Mouse (Mus musculus): ENCODE measurements around the gene Fam120b.

Gene Fam120b

DNA sequence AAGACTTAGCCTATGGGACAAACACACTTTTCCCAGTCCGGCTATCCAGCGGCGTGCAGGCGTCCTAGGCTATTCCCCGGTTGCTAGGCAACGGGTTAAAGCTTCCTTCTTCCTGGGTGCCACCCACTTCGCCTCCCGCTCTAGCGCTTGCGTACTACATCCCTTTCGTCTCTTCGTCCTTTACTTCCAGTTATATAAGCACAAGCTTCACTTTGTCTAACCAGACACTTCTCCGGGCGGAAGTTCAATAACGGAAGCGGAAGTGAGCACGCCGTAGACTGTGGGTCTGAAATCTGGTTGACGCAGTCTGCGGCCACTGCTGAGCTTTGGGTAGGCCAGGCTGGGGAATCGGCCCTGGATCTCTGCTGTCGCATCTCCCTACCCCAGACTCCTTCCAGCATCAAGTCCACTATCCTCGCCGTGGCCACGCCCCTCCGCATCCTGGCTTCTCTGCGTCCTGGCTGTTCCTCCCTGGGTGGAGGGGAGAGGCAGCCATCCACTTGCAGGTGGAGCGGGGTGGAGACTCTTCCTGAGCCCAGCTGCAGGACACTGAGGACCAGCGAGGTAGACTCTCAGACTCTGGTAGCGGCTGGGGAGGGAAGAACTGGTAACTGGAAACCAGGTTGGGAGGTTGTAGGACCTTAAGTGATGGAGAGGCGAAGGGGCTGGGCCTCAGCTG, at the start of gene Fam120b:
TSS of gene Fam120b (plus strand) at position 206 of the 679 bp plus-strand sequence.
- peak; percentile 63 to 86 for DNase-seq (ENCODE audit: low spot score in 2 of 2)

DNA sequence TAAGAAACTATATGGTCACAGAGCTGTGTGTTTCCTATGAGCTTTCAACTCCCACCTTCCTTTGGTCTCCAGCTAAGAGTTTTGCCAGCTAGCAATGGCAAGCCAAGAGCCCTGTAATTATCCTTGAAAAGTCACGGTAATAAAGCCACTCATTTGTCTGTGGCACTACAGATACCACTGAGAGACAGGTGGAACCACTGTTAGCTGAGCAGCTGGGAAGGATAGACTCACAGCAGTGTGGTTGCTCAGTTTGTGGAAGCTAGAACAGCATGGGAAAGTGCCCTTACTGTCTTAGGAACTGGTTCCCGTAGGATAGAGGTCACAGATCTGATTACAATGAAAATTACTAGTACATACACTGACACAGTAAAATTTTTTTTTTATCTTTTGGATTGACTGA, 45.9 kb upstream of the Fam120b start:
- DNase-seq (ENCODE audit: low spot score in 2 of 2) = no peak

DNA sequence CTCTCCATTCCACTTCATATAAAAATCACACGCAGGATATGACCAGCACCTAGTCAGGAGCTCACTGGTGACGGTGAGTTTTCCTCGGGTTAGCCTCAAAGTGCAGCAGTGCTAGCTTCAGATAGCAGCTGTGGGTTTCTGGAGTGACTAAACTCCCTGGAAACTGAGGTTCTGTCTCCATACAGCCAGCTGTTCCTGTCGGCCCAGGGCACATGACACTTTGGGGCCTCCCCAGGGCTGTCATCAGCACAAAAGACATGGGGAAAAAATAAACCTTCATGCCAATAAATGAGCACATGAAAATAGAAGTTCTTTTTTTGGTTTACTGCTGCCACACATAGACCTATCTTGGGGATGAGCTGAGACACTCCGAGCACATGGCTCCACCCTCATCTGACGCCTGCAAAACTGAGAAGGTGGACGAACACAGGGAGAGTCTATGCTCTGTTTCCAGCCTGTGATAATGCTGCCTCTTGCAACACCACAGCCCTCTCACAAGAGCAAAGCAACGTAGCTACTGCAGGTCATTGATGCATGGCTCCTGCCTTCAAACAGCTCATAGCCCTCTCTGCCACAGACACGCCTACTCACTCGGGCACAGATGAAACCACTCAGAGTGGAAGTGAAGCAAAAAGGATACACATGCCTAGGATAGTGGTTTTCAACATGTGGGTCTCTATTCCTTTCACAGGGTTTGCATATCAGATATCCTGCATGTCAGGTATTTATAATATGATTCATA, 43.0 kb upstream of the Fam120b start:
- DNase-seq (ENCODE audit: low spot score in 2 of 2) = no peak

DNA sequence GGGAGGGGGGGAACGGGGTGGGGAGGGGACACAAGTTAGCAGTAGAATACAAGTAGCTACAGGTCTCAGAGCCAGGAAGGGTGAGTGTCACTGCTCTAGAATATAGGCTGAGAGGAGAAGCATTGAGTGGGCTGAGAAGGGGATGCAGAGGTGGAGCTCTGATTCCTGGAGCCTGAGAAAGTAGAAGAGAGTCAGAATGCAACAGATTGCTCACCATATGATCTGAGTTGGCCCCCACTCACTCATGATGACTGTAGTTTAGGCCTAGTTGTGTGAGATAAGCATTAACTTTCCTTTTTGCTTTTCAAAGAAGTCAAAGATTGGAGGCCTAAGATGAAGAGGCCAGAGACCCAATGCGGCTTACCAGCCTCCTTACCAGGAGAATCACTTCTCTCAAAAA, 42.0 kb upstream of the Fam120b start:
- DNase-seq (ENCODE audit: low spot score in 2 of 2) = no peak

DNA sequence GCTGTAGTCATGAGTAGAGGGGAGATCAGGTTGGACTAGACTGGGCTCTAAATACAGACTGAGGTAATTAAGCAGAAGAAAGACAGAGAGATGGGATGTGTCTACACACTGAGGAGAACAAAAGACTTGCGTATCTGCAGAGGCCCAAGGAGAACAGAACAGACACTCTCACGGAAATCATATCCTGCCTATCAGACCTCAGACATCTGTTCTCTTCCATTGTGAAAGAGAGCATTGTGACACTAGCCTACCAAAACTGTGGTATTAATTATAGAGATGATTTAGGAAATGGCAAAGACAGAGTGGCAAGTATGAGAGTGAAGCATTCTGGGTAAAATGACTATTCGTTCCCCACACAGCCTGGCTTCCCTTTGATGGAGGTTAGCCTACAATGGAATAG, 40.9 kb upstream of the Fam120b start:
- no peak for DNase-seq (ENCODE audit: low spot score in 2 of 2)

DNA sequence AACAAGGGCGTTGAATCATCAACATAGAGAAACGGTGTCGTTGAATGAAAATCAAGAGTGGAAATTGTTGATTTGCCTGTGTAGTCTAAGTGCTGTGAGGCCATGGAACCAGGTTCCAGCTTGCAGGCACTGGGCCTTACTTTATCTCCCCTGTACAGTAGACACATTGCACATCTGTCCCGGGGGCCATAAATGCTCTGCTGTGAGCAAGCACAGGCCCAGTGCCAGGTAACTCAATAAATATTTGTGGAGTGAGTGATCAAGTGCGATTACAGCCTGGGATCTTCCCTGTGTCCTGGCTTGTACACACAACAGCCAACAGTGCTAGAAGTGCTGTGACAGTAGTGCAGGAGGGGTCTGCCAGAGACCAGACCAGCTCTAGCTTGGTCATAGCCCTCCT, 39.5 kb upstream of the Fam120b start:
- DNase-seq (ENCODE audit: low spot score in 2 of 2) = peak in 1 of 2 experiments; percentile 36

DNA sequence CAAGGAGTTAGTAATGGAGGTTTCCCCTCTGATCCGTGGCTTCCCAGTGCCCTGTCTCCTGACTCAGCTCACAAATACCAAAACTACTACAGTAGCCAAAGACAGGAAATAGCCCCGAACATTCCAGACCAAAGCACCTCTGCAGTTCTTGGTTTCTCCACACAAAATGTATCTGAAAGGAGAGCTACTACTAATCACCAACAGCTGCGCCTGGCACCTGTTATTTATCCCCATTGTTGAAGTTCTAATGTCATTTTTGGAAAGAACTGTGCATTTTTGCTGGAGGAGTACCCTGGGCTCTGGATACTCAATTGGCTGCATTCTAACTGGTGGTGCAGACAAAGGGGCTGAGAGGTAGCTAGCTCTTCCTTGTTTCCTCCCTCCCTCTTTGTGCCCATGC, 38.9 kb upstream of the Fam120b start:
- no peak for DNase-seq (ENCODE audit: low spot score in 2 of 2)

DNA sequence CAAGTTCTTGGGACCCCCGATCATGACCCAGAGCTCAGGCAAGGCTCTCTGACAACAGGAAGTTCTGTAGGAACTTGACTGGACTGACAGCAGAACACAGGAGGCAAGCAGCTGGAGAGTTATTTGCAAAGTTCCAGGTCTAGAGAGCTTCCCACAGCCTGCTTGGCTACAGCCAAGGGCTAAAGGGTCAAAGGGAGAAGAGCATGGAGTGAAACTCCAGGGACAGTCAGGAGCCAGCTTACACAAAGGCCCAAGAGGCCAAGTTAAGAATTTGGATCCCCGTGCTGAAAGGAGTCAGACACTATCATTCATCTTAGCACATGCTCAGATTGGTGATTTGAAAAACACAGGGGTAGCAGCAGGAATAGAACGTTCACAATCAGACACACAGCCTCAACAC, 32.3 kb upstream of the Fam120b start:
- DNase-seq (ENCODE audit: low spot score in 2 of 2) = no peak

DNA sequence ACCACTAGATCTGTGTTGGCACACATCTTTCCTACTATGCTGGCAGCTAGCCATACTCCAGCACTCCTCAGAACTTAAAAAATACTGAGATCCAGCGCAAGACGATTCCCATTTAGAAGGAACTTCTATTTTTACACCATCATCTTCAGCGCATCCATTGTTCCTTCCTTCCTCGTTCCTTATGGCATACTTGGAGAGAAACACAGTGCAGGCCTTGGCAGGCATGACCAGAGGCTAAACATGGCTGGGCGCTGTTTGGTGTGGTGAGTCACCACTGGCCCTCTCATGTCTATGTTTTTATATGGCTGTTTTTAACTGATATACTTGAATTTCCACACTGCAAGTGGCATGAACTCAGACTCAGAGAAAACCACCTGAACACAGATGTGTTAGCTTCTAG, 30.4 kb upstream of the Fam120b start:
- peak in 1 of 2 experiments; percentile 63 for DNase-seq (ENCODE audit: low spot score in 2 of 2)

DNA sequence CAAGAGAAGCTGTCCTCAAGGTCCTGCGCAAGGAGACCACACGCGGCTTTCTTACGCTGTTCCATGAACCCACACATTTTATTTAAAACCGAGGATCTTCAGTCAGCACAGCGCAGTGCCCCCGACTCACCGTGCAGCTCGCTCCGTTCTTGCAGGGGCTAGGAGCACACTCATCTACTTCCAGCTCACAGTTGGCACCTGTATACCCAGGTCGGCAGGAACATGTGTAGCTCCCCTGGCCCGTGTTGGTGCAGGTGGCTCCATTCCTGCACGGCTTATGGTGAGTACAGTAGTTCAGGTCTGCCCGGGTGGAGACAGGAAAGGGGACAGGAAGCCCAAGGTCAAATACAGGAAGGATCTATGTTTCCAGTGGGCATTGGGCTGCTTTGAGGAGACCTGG, 25.6 kb upstream of the Fam120b start:
- DNase-seq (ENCODE audit: low spot score in 2 of 2) = no peak

DNA sequence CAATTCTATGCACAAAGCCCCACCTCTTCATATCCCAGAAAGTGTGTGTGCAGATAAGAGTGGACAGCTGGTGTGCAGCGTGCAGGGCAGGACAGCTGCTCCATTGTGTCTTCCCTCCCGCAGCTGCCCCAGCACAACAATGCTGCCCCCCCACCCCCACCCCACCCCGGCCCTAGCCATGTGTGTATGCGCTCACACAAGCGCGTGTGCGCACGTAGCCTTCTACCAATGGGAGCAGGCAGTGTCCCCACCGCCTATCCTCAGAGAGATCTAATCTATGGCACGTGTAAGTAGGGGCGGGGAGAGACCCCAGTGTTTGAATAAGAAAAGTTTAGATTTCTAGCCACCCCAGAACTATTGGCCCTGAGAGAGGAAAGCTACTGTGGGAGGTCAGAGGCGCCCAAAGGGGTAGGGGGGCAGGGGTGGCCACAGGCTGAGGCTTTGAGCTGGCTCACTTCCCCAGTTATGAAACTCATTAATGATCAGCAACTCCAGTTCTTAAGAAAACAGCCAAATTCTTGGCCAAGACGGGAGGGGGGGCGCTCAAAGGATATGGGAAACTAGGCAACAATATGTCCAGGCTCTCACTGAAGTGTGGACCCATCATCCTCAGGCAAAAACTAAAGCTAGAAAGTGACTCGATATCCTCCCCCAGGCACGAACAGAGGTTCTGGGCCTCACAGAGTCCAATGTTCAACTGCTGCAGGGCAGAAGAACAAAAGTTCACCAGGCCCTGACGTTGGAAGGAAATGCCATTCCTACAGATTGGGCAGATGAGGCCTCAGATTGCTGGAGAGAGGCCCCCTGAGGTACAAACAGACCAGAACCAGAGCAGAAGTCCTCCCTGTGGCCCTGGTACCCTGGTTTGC, 23.8 kb upstream of the Fam120b start:
- DNase-seq (ENCODE audit: low spot score in 2 of 2) = no peak

DNA sequence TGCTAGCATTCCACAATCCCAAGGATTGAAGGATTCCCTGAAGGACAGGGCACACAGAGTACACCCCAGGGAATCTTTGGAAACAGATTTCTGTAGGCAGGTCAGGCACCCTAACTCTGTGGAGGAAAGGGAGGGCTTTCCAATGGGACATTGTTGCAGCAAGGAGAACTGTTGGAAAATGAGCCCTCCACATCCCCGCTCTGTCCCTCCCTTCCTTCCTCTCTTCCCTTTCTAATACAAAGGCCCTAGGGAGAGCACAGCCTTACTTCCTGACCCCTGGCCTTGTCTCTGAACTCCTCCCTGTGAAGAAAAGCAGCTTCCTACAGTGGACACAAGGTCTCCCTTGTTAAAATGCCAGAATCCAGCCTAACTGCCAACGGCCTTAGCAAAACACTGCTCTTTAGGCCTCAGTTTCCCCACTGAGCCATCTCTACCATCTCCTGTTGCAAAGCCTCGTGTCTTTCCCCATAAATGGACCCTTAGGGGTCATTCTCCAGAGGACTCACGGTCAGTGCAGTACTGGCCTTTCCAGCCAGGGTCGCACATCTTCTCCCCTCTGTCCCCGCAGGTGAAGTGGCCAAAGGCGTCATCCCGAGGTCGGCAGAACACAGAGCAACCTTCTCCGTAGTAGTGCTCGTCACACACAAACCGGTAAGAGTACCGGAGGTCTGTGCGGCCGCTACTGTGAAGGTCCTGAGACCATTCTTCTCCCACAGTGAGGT, 22.9 kb upstream of the Fam120b start:
- no peak for DNase-seq (ENCODE audit: low spot score in 2 of 2)

DNA sequence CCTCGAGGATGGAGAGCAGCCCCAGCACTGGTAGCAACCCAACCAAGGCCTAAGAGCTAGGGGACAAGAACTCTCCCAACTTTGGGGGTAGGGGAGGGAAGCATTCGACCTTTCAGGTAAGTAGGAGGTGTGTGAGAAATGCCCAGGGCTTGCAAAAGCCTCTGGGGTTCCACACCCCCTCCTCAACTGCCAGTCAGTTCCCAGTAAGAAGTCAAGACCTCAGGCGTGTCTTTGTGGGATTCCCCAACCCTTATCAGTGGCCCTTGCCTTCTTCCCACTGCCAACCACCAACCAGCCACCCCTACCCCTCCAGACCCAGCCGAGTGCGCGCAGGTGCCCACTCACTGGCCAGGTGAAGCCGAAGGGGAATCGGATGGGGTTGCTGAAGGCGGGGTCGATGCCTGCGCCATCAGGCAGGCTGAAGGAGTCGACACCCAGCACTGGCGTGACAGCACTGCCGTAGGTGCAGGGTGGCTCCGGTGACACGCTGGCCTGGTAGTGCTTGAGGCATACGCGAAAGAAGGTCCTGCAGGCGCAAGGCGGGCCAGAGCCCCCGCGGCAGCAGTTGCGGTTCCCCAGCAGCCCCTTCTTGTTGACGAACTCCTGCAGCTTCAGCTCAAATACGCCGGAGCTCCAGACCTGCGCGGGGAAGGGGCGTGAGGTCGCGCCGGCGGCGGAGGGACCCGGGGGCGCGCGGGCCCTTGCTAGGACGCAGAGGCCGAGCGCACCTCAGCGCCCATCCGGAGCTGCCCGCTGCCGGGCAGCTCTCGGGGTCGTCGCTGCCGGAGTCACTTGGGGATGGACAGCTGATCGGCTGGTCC, 21.5 kb upstream of the Fam120b start:
- peak in 1 of 2 experiments; percentile 28 for DNase-seq (ENCODE audit: low spot score in 2 of 2)

DNA sequence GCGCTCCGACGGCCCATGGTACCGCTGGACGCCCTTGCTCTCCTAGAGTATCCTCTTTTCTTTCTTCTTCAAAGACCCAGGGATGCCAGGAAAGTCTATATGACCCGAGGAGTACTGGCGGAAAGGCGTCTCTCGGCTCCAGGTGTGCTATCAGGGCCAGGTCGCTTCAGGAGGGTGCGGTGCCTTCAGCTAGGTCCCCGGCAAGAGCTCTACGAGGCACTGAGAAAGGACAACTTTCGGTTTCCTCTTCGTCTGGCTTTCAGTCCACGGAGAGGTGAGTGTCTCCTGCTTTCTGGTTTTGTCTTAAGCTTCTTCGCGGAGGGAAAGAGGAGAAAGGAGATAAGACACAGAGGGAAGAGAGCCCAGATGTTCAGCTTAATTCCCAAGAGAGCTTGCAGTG, 20.8 kb upstream of the Fam120b start:
- DNase-seq (ENCODE audit: low spot score in 2 of 2) = peak in 1 of 2 experiments; percentile 29

DNA sequence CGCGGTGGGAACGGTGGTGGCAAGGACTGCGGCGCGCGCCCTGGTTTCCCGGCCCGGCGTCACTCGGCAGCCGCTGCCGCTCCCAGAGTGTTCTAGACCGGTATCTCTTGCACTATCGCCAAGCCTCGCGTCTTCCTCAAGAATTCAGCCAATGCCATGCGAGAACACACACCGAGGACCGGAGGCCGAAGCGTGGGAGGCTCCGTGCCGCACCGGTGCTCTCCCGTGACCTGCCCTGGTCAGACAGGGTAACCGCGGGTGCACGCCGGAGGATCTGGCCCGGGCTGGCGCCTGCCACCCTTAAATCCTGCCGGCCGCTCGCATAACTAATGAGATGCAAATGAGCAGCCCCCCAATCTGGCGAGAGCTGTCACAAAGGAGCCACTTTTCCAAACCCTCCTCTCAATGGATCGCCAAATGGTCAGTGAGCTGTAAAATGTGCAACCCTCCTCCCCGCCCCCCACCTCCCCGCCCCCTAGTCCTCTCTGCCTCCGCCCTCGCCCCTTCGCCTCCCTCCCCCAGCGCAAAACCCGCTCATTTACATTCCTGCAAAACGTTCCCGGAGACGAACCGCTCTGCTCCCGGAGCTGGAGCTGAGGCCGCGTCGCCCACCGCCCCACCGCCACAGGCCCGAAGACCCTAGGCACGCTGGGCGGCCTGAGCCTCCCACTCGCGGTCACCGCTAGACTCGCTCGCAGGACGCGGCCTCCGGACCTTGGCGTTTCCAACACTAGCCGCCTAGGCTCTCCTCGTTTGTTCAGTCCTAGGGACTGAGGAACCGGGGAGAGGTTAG, 20.1 kb upstream of the Fam120b start:
- peak; percentile 56 to 77 for DNase-seq (ENCODE audit: low spot score in 2 of 2)

DNA sequence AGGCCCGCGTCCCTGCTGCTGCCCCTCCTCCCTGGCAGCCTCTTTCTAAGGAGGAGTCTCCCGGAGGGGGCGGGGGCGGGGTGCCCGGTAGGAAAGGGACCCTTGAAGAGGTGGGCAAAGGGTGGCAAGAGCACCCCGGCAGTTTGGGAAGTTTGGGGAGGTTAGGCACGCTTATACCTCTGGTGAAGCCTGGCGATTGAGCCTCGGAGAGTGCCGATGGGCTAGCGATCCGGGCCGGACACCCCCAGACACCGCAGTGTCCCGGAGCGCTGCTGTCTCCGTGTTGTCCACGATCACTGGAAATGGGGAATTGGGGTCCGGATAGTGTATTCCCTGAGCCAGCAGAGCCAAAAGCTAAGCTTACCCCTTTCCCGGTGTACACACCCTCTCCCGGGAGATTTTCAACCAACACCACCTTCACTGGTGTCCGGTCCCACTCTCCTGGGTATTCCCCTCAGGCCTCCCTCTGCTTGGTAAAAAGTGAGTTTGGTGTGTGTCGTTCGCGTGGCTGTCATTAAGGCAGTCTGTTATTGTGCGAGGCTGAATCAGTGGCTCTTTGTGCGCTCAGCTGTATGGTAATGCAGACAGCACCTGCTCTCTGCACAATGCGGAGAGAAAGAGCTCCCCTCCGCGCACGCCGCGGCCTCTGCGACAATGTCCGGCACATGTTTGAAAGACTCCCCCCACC, 19.4 kb upstream of the Fam120b start, which contains the start of gene Dll1:
TSS of gene Dll1 (minus strand) at position 379 of the 688 bp plus-strand sequence.
- DNase-seq (ENCODE audit: low spot score in 2 of 2) = peak in 1 of 2 experiments; percentile 62

DNA sequence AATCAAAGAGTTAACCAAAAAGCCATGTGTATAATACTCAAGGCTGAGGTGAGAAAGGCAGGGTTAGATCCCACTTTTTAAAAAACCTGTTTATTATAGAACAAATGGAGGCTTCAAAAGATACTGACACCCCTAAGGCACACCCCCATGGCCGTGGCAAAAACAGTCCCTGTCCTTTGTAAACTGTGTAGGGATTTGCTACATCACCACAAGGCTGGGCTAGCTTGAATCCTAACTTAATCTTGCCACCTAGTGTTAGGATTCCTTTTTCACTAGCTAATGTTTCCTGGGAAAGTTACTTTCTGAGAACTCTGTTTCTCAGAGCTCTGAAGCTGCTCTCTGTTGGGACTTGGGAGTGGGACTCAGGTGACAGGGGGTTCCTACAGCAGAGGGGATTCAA, 18.1 kb upstream of the Fam120b start:
- DNase-seq (ENCODE audit: low spot score in 2 of 2) = no peak

DNA sequence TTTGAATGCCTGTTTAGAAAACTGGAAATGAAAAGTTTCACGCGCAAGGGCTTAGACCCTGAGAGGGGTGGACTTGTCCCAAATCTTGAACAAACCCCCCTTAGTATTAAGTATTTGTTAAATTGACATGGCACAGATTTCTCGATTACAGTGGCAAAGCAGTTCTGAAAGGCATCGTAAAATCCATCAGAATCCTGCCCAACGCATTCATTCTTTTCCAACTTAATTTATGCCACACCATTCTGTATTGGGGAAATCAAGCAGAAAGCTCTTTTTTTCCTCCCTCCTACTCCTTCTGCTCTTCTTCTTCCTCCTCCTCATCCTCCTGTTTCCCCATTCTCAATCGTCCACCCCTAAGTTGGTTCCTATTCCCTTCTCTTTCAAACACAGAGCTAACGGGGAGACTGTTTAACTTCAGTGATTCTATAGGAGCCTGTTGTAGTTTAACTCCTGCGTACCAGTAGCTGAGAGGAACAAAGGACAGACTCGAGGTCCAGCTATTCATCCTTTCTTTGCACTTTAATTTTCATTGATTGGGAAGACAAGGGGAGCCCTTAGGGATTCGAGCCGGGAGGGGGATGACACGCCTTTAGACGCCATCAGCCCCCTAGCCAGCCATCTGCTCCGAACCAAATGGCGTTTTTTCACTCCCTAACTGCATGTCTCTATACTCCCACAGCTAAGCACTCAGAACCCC, 17.4 kb upstream of the Fam120b start:
- no peak for DNase-seq (ENCODE audit: low spot score in 2 of 2)
